Mouse (Mus musculus): ENCODE measurements at regions not wholly inside any gene's neighbourhood (a gene's known extent, or its start where the extent isn't known, plus 50 kb on each side); places are given as distances from the start of the nearest gene placed in this dataset.
A peak's percentile ranks its signal among the peaks of the same experiment; 100 is the strongest.

DNA sequence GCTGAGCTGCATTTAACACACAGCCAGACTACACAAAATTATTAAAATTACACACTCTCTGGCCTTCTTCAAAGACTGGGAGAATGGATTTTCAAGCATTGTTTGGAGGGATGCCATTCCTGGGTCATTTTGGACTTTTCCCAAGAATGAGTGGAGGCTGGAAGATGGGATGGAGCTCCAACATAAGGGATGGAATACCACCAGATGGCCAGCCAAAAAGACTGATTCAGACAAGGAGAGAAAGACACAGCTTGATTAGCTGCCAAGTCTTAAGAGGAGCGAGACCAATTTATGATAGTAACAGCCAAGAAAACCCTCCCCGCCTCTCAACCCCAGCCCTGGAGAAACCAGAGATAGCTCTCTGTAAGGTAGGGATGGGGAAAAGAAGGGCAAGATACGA, 253.4 kb upstream of the Chd6 start:
- Histone ChIP-seq H3K4me1 (ENCODE audit: control insufficient read depth, insufficient read depth, low read length) (no peaks in the 10 kb centered on the region), H3K27me3 (ENCODE audit: control insufficient read depth, insufficient read depth, low read length) (no peaks in the 10 kb centered on the region), H3K4me3 (ENCODE audit: insufficient read depth, low read depth, low read length) (no peak overlapping the region), H3K27ac (replicated peaks; ENCODE audit: insufficient read depth, low read depth, low read length) (no peak overlapping the region), H3K9ac (ENCODE audit: low read depth, low read length) (no peak overlapping the region), H3K79me2 (ENCODE audit: control insufficient read depth, insufficient read depth, low read length) (no peaks in the 10 kb centered on the region), H3K36me3 (ENCODE audit: control insufficient read depth, insufficient read depth, low read length) (no peaks in the 10 kb centered on the region)
- no peak for DNase-seq (ENCODE audit: extremely low read depth, low read depth, low spot score)
- 67% methylated on average over 3 of the region's 3 CpGs for WGBS
- TF ChIP-seq POLR2A (IDR thresholded peaks at IDR 0.05; ENCODE audit: extremely low read depth, insufficient read depth, low read length) (no peak), CTCF (IDR thresholded peaks at IDR 0.05; ENCODE audit: low read depth, low read length) (no peak)

DNA sequence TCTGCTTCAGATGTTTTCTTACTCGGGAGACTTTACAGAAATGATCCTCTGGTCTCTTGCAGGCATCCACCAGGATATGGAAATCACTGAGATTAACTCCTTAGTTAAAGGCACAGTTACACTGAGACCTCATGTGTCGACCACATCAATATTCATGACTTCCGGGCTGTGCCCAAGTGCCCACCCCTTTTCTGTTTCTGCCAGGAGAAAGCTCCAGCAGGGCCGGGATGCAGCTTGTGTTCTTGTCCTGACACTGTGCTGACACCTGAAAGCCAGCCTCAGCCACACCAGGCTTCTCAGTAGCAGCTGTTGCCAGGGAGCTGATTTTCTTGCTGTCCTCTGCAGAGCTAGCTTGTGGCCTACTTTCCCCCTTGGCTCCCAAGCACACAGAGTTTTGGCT, 240.2 kb upstream of the Chd6 start:
- Histone ChIP-seq H3K27ac (replicated peaks; ENCODE audit: insufficient read depth, low read depth, low read length) (no peak overlapping the region), H3K9ac (ENCODE audit: low read depth, low read length) (no peak overlapping the region), H3K4me3 (ENCODE audit: insufficient read depth, low read depth, low read length) (no peak overlapping the region), H3K79me2 (ENCODE audit: control insufficient read depth, insufficient read depth, low read length) (no peaks in the 10 kb centered on the region), H3K36me3 (ENCODE audit: control insufficient read depth, insufficient read depth, low read length) (no peaks in the 10 kb centered on the region), H3K27me3 (ENCODE audit: control insufficient read depth, insufficient read depth, low read length) (no peaks in the 10 kb centered on the region), H3K4me1 (ENCODE audit: control insufficient read depth, insufficient read depth, low read length) (no peaks in the 10 kb centered on the region)
- TF ChIP-seq CTCF (IDR thresholded peaks at IDR 0.05; ENCODE audit: low read depth, low read length) (no peak), POLR2A (IDR thresholded peaks at IDR 0.05; ENCODE audit: extremely low read depth, insufficient read depth, low read length) (no peak)
- DNase-seq (ENCODE audit: extremely low read depth, low read depth, low spot score): no peak
- 48% methylated on average over 4 of the region's 4 CpGs for WGBS

DNA sequence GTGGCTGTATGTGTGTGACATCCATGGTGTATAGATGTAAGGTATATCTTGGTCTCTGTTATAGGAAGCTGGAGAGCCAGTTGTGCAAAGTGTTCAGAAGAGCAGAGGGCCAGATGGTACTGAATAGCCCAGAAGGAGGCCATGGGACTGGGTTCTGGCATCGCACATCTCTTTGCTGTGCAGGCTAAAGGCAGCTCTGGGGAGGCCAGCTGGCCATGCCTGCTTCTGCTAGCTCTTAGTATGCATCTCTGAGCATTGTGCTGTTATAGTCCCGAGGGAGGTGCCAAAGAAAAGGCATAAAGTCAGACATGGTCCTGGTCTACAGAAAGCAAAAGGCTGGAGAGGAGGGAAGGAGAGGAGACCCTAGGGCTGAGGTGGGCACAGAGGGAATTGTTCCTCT, 235.1 kb upstream of the Chd6 start:
- Histone ChIP-seq H3K36me3 (ENCODE audit: control insufficient read depth, insufficient read depth, low read length) (no peaks in the 10 kb centered on the region), H3K4me1 (ENCODE audit: control insufficient read depth, insufficient read depth, low read length) (0 out of 2 replicates have a peak, but pooled peaks cover 7% of the 10 kb centered on the region), H3K4me3 (ENCODE audit: insufficient read depth, low read depth, low read length) (no peak overlapping the region), H3K27ac (replicated peaks; ENCODE audit: insufficient read depth, low read depth, low read length) (no peak overlapping the region), H3K27me3 (ENCODE audit: control insufficient read depth, insufficient read depth, low read length) (no peaks in the 10 kb centered on the region), H3K79me2 (ENCODE audit: control insufficient read depth, insufficient read depth, low read length) (no peaks in the 10 kb centered on the region), H3K9ac (ENCODE audit: low read depth, low read length) (no peak overlapping the region)
- no peak for DNase-seq (ENCODE audit: extremely low read depth, low read depth, low spot score)
- 78% methylated on average over 2 of the region's 2 CpGs for WGBS
- TF ChIP-seq CTCF (IDR thresholded peaks at IDR 0.05; ENCODE audit: low read depth, low read length) (no peak), POLR2A (IDR thresholded peaks at IDR 0.05; ENCODE audit: extremely low read depth, insufficient read depth, low read length) (no peak)

DNA sequence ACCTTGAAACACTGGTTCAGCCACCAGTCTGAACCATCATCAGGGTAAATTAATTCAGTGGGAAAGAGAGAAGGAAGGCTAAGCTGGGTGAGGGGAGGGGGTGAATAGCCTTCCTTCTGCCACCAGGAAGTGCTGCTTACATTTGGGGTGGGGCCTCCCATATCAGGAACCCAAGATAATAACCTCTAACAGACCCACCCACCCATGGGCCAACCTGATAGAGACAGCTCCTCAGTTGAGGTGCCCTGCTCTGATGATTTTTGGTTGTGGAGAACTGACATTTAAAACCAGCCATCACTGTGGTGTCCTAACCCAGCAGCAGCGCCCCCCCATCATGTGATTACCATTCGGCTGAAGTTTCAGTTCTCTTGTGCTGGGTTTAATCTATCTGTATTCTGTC, 233.8 kb upstream of the Chd6 start:
- Histone ChIP-seq H3K36me3 (ENCODE audit: control insufficient read depth, insufficient read depth, low read length) (no peaks in the 10 kb centered on the region), H3K27ac (replicated peaks; ENCODE audit: insufficient read depth, low read depth, low read length) (no peak overlapping the region), H3K4me3 (ENCODE audit: insufficient read depth, low read depth, low read length) (no peak overlapping the region), H3K27me3 (ENCODE audit: control insufficient read depth, insufficient read depth, low read length) (no peaks in the 10 kb centered on the region), H3K9ac (ENCODE audit: low read depth, low read length) (no peak overlapping the region), H3K4me1 (ENCODE audit: control insufficient read depth, insufficient read depth, low read length) (0 out of 2 replicates have a peak, but pooled peaks cover 7% of the 10 kb centered on the region), H3K79me2 (ENCODE audit: control insufficient read depth, insufficient read depth, low read length) (no peaks in the 10 kb centered on the region)
- no peak for TF ChIP-seq POLR2A (IDR thresholded peaks at IDR 0.05; ENCODE audit: extremely low read depth, insufficient read depth, low read length)
- TF ChIP-seq CTCF (IDR thresholded peaks at IDR 0.05; ENCODE audit: low read depth, low read length): no peak
- 86% methylated on average over 2 of the region's 2 CpGs for WGBS
- DNase-seq (ENCODE audit: extremely low read depth, low read depth, low spot score): no peak

DNA sequence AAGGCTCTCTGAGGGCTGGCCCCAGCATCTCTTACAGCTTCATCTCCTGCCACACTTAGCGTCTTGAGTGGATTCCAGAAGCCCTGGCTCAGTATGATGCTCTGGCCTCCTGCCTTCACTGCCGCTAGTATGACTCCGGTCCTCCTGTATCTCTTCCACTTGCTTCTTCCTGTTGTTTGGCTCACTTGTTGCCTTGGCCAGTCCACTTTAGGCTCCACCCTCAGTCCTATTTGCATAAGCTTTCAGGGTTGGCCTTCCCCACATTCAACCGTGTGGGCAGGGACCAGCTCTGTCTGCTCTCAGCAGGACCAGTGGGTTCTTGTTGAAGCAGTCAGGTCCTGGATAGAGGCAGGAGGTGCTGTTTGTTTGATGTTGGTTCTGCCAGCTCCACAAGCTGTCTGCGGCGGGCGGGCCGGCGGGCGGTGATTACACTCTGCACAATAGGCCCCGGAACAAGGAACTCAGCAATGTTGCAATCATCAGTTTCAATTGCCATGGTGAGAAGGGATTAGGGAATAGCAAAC, 232.6 kb upstream of the Chd6 start:
- H3K27ac ChIP-seq (replicated peaks; ENCODE audit: insufficient read depth, low read depth, low read length): no peak overlapping the region
- peak; percentile 55 for DNase-seq (ENCODE audit: extremely low read depth, low read depth, low spot score)

DNA sequence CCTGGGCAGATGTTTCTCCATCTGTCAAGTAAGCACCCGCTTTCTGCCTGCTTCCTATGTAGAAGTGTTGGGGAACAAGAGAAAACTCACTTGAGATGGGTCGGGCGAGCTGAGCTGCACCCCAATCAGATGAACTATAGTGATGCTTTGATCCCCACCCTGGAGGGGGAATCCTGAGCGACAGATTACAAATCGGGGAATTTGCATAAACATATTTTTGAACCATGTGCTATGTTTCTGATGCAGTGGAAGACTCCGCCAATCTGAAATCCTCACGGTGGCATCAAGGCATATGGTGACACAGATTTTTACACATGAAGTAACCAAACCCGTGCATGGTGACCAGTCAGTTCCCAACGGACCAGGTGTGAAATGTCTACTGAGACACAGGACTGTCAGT, 231.4 kb upstream of the Chd6 start:
- Histone ChIP-seq H3K79me2 (ENCODE audit: control insufficient read depth, insufficient read depth, low read length) (no peaks in the 10 kb centered on the region), H3K27ac (replicated peaks; ENCODE audit: insufficient read depth, low read depth, low read length) (no peak overlapping the region), H3K4me3 (ENCODE audit: insufficient read depth, low read depth, low read length) (no peak overlapping the region), H3K9ac (ENCODE audit: low read depth, low read length) (no peak overlapping the region), H3K27me3 (ENCODE audit: control insufficient read depth, insufficient read depth, low read length) (no peaks in the 10 kb centered on the region; the same call in 1 of the 2 replicates), H3K36me3 (ENCODE audit: control insufficient read depth, insufficient read depth, low read length) (no peaks in the 10 kb centered on the region), H3K4me1 (ENCODE audit: control insufficient read depth, insufficient read depth, low read length) (0 out of 2 replicates have a peak, but pooled peaks cover 7% of the 10 kb centered on the region)
- DNase-seq (ENCODE audit: extremely low read depth, low read depth, low spot score): no peak
- 81% methylated on average over 9 of the region's 9 CpGs for WGBS
- TF ChIP-seq POLR2A (IDR thresholded peaks at IDR 0.05; ENCODE audit: extremely low read depth, insufficient read depth, low read length) (no peak), CTCF (IDR thresholded peaks at IDR 0.05; ENCODE audit: low read depth, low read length) (no peak)

More for the DNA sequence above, 232.6 kb upstream of the Chd6 start:
- TF ChIP-seq POLR2A (IDR thresholded peaks at IDR 0.05; ENCODE audit: extremely low read depth, insufficient read depth, low read length) (no peak), CTCF (IDR thresholded peaks at IDR 0.05; ENCODE audit: low read depth, low read length) (no peak)
- H3K36me3 ChIP-seq (ENCODE audit: control insufficient read depth, insufficient read depth, low read length): no peaks in the 10 kb centered on the region
- no peaks in the 10 kb centered on the region; the same call in 1 of the 2 replicates for H3K27me3 ChIP-seq (ENCODE audit: control insufficient read depth, insufficient read depth, low read length)
- H3K79me2 ChIP-seq (ENCODE audit: control insufficient read depth, insufficient read depth, low read length): no peaks in the 10 kb centered on the region
- H3K4me1 ChIP-seq (ENCODE audit: control insufficient read depth, insufficient read depth, low read length): 0 out of 2 replicates have a peak, but pooled peaks cover 7% of the 10 kb centered on the region
- no peak overlapping the region for H3K4me3 ChIP-seq (ENCODE audit: insufficient read depth, low read depth, low read length)
- no peak overlapping the region for H3K9ac ChIP-seq (ENCODE audit: low read depth, low read length)
- 5% methylated on average over 11 of the region's 11 CpGs for WGBS
